Mouse (Mus musculus) heart, embryonic 13.5 days (tissue): ENCODE results near the gene Nkx2-5. TPM values are rescaled to one million over a fixed set of nuclear protein-coding genes. Genes with fewer than 3 reads are reported as not detected.

Experiments
- ATAC-seq: fragments of 200-750 bp; cut with Nextera tagmentation; 2 replicates; pipeline ENCODE4 v1.8.0; 2017; ENCODE audit warnings: moderate TSS enrichment; ENCODE audit not compliant: insufficient number of reproducible peaks, low FRiP score, low TSS enrichment; ENCODE audit errors: extremely low read depth
- H3K27ac ChIP-seq: fragments of 300-500 bp; sonication (generic); replicated peaks from 2 replicates; pipeline ENCODE4 v1.5.1; 2015; ENCODE audit warnings: moderate library complexity, mild to moderate bottlenecking, inconsistent platforms
- H3K27me3 ChIP-seq: fragments of 300-500 bp; sonication (generic); replicated peaks from 2 replicates; pipeline ENCODE4 v1.6.1; 2015; ENCODE audit warnings: mild to moderate bottlenecking, inconsistent platforms
- H3K36me3 ChIP-seq: fragments of 300-500 bp; sonication (generic); 2 replicates; pipeline ENCODE4 v1.6.1; 2015; ENCODE audit warnings: mild to moderate bottlenecking, inconsistent platforms
- H3K4me1 ChIP-seq: fragments of 300-500 bp; sonication (generic); 2 replicates; pipeline ENCODE4 v1.6.1; 2015; ENCODE audit warnings: inconsistent platforms
- H3K4me2 ChIP-seq: fragments of 300-500 bp; sonication (generic); 2 replicates; pipeline ENCODE4 v1.6.1; 2015; ENCODE audit warnings: inconsistent platforms, mild to moderate bottlenecking, moderate library complexity
- H3K4me3 ChIP-seq: fragments of 300-500 bp; sonication (generic); 2 replicates; pipeline ENCODE4 v1.5.1; 2015; ENCODE audit warnings: moderate library complexity, mild to moderate bottlenecking, inconsistent platforms
- H3K9ac ChIP-seq: fragments of 300-500 bp; sonication (generic); 2 replicates; pipeline ENCODE4 v1.6.1; 2015; ENCODE audit warnings: inconsistent platforms, mild to moderate bottlenecking, moderate library complexity
- H3K9me3 ChIP-seq: fragments of 300-500 bp; sonication (generic); 2 replicates; pipeline ENCODE4 v1.6.1; 2016; ENCODE audit warnings: inconsistent platforms
- WGBS: fragments of 180-500 bp; shearing (Covaris S2); methylation state at CpG from one replicate; pipeline ENCODE4 v1.1.7; 2015; ENCODE audit warnings: mixed read lengths; 5-methylcytosine and 5-hydroxymethylcytosine counted together
- polyA plus RNA-seq: library from polyadenylated mRNA; unstranded; fragments of >200 nt; fragmentation: Nextera tagmentation; extraction: Ambion mirVana; gene quantifications from 2 replicates; pipeline ENCODE4 v1.2.1, GENCODE M21; 2015

Nkx2-5 gene
- polyA plus RNA-seq: 136 and 142 TPM in 2 replicates

DNA sequence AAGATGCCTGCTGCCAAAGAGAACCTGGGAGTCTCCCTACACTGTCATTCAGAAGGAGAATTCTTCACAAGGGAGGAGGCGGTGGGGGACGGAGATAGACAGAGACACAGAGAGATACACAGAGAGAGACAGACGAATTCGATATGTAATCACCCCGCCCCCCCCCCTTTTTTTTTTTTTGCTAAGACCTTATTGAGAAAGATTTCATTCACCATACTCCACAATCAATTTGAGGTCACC, at the start of gene Nkx2-5:
Gene Nkx2-5, minus strand, starts transcription at position 101 of the 240 bp plus-strand sequence.
- Histone ChIP-seq H3K36me3 (no peaks in the 10 kb centered on the region), H3K27me3 (peaks cover 82% of the 10 kb centered on the region), H3K4me3 (peak within 1 kb of the TSS; percentile 80), H3K9ac (peak within 1 kb of the TSS; percentile 100), H3K9me3 (no peaks in the 10 kb centered on the region), H3K4me1 (peaks cover 10% of the 10 kb centered on the region), H3K27ac (peak within 1 kb of the TSS; percentile 94), H3K4me2 (peak within 1 kb of the TSS; percentile 83)
- ATAC-seq: no peak
- WGBS: 0% methylated on average over 4 of the region's 5 CpGs

DNA sequence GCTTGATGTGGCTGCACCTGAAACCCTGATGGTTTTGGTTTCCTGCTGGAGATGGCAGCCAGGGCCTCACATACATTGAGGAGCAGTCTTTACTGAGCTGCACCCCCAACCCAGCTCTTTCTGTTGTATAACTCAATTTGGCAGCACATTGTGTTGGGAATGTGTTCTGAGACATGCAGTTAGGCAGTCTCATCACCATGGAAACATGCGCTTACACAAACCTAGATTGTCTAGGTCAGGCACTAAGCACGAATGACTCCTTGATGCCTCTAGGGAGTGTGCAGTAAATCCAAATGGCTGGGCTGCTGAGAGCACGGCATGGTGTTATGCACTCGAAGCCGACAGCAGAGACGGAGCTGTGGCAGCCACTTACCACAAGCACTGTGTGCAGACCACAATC, 49.5 kb upstream of the Nkx2-5 start:
- Histone ChIP-seq H3K4me1 (peaks cover 55% of the 10 kb centered on the region), H3K27me3 (no peaks in the 10 kb centered on the region), H3K36me3 (no peaks in the 10 kb centered on the region), H3K4me3 (no peak overlapping the region), H3K9me3 (no peaks in the 10 kb centered on the region; the same call in 1 of the 2 replicates), H3K9ac (no peak overlapping the region), H3K27ac (peak overlapping the region; percentile 96), H3K4me2 (no peak overlapping the region)
- WGBS: 70% methylated on average over 6 of the region's 6 CpGs
- ATAC-seq: no peak

DNA sequence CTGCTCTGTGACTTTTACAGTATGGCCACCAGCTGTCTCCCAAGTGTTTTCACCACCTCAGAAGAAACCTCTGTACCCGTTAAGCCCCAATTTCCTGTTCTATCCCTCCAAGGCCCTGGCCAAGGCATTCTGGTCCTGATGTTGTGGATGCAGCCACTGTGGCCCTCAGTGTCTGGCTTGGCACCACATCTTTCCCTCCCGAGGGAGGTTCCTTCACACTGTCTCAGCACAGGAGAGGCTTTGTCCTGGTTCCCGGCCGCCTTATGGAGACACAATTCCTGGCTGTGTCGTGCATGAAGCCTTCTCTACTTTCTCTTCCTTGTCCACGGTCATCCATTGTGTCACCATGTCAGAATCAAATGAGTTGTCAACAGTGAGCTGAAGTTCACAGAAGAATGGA, 48.7 kb upstream of the Nkx2-5 start:
- 31% methylated on average over 6 of the region's 6 CpGs for WGBS
- Histone ChIP-seq H3K27ac (peak overlapping the region; percentile 96), H3K9ac (peak overlapping the region; percentile 47)

DNA sequence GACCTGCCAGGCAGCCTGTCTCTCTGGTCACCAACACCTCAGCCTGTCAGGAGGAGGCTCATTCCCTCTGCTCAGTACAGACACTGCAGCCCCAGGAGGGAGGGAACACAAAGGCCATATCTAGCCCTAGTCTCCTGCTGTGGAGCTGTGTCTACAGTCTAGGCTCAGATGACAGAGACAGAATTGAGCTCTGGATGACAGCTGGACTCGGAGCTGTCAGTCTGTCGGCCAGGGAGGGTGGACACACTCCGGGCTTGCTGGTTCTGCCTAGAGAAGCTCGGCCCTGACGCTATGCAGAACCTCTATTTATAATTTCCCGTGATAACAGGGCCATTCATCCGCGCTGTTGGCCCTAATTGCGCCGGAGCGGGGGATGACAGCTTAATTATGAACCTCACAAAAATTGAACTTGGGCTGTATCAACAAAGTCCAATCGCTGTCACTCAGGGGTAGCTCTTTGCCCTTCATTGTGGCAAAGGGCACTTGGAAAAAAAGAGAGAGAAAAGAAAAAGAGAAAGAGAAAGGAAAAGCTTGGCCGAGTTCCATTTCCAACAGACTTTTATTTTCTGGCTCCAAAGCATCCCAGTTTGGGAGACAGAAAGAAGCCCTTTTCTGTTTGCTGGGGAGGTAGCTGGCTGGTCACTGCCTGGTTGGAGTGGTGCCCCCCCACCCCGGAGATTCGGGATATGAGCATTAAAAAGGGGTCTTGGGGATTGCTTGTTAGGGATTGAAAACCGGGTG, 48.0 kb upstream of the Nkx2-5 start:
- Histone ChIP-seq H3K27me3 (no peaks in the 10 kb centered on the region), H3K36me3 (no peaks in the 10 kb centered on the region), H3K4me2 (peak overlapping the region; percentile 61), H3K27ac (peak overlapping the region; percentile 96), H3K9me3 (no peaks in the 10 kb centered on the region; the same call in 1 of the 2 replicates), H3K4me3 (peak overlapping the region; percentile 35), H3K9ac (peak overlapping the region; percentile 47), H3K4me1 (peaks cover 64% of the 10 kb centered on the region)
- peak; percentile 84 for ATAC-seq
- WGBS: 18% methylated on average over 16 of the region's 16 CpGs

More for the DNA sequence above, 48.7 kb upstream of the Nkx2-5 start:
- peak overlapping the region; percentile 61 for H3K4me2 ChIP-seq
- H3K4me1 ChIP-seq: peaks cover 58% of the 10 kb centered on the region
- ATAC-seq: no peak
- no peaks in the 10 kb centered on the region; the same call in 1 of the 2 replicates for H3K9me3 ChIP-seq
- no peaks in the 10 kb centered on the region for H3K36me3 ChIP-seq
- H3K27me3 ChIP-seq: no peaks in the 10 kb centered on the region
- H3K4me3 ChIP-seq: 0 out of 2 replicates have a peak overlapping the region, but pooled peaks have one; percentile 35

DNA sequence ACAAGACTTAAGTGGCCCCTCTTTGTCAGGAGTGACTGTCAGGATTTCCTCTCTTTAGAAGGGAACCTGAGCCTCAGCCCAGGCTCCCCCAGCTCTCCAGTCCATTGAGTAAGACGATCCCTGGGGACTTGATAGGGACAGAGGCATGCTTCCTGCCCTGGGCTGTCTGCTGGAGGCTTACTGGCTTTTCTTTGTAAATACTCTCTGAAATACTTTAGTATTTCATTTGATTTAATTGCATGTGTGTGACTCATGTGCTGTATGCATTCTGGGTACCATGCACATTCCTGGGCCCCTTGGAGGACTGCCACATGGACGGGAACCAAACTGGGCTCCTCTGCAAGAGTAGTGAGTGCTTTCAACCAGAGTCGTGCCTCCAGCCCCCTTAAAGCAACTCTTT, 43.1 kb upstream of the Nkx2-5 start:
- H3K36me3 ChIP-seq: no peaks in the 10 kb centered on the region
- peak overlapping the region; percentile 59; the same call in 1 of the 2 replicates for H3K9ac ChIP-seq
- no peak overlapping the region for H3K4me2 ChIP-seq
- 9% methylated on average over 3 of the region's 3 CpGs for WGBS
- H3K4me1 ChIP-seq: peaks cover 76% of the 10 kb centered on the region
- ATAC-seq: no peak
- H3K27me3 ChIP-seq: no peaks in the 10 kb centered on the region
- peak overlapping the region; percentile 75 for H3K27ac ChIP-seq
- H3K9me3 ChIP-seq: no peaks in the 10 kb centered on the region
- no peak overlapping the region for H3K4me3 ChIP-seq

DNA sequence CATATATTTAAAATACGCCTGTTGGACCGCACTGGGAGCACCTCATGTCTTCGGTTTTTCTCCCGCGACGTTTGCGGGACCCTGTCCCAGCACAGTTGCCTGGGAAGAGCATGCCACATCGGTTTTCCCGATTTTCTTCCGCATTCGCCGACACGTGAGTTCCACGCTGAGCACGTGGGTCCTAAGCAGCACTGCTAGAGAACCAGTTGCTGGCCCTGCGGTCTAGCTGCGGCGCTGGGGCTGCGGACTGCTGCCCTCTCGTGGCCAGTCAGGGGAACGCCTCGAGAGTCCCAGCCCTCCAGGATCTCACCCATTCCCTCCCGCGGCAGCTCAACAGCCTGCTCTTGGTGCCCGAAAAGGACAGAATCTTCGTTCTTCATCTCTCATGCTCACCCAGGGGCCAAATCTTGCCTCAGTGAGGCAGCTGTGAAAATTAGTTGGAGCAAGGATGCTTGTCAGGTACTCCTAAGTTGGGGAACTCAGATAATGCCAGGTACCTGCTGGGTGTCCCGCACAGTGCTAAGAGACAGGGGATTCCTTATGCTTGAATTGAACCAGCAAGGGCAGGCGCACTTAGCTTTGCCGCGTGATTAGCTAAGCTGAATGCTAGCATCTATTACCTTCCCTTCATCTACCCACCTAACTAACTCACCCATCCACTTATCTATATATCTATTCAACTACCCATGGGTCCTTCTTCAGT, 41.4 kb upstream of the Nkx2-5 start:
- Histone ChIP-seq H3K4me3 (peak overlapping the region; percentile 55), H3K9ac (peak overlapping the region; percentile 74), H3K4me1 (peaks cover 65% of the 10 kb centered on the region), H3K36me3 (peaks cover under 1% of the 10 kb centered on the region; the same call in 1 of the 2 replicates), H3K4me2 (peak overlapping the region; percentile 74), H3K9me3 (no peaks in the 10 kb centered on the region), H3K27me3 (no peaks in the 10 kb centered on the region), H3K27ac (peak overlapping the region; percentile 93)
- ATAC-seq: peak; percentile 64
- 7% methylated on average over 30 of the region's 30 CpGs for WGBS

DNA sequence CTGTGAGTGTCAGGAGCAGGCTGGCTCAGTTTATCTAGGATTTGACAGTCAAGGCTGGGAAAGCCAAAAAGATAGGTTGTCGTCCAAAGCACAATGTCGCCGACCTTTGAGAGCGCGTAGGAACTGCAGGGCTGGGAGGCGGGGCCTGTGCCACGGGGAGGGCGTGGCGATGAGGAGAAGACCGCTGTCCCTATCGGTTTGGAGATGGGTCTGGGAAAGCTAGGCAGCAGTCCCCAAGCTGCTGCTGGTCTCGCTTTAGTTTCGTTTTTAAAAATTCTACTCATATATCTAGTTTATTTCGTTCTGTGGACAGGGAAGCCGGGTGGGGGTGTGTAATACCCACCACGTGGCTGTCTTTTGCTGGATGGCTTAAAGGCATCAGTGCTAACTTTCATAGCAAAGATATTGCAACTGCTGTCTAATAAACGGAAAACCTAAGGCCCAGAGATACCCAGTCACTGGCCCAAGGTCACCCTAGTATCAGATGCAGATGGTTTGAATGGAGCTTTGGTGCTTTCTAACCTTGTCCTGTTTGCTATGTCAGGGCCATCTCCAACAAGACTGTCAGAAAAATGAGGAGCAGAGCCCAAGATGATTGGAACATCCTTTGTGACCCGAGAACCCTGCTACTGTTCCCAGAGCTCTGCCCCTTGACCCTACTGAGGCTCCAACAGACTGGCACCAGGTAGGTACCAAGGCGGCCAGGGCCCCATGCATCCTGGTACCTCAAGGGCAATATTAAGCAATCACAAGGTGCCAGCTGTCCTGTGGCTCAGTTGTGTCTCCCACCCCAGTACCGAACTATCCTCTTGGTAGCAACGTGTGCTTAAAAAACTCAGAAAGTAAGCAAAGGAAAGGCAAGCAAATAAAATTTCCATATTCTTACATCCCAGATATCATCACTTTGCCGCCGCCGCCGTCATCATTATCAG, 40.5 kb upstream of the Nkx2-5 start:
- Histone ChIP-seq H3K9ac (peak overlapping the region; percentile 74), H3K36me3 (peaks cover 8% of the 10 kb centered on the region), H3K27me3 (no peaks in the 10 kb centered on the region), H3K27ac (peak overlapping the region; percentile 93), H3K4me1 (peaks cover 60% of the 10 kb centered on the region), H3K4me2 (peak overlapping the region; percentile 74), H3K9me3 (0 out of 2 replicates have a peak, but pooled peaks cover 6% of the 10 kb centered on the region), H3K4me3 (peak overlapping the region; percentile 55)
- 15% methylated on average over 25 of the region's 25 CpGs for WGBS
- ATAC-seq: peak; percentile 59; the same call in 1 of the 2 replicates

DNA sequence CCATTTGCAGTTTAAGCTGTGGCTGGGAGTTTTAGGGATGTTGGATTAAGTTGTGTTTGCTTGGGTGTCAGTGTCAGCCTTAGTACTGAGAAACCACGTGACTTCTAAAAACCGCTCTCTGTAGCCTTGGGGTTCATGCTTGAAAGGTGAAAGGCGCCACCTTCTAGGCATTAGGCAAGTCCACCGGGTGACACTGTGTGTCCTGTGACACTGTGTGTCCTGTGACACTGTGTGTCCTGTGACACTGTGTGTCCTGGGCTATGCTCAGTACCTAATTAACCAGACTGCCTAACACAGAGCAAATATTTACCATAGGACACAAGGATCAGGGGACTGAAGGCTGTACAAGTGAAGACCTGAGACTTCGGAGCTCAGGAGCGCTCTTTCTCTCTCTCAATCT, 38.8 kb upstream of the Nkx2-5 start:
- 79% methylated on average over 6 of the region's 6 CpGs for WGBS
- H3K4me3 ChIP-seq: no peak overlapping the region
- ATAC-seq: no peak
- H3K9me3 ChIP-seq: 0 out of 2 replicates have a peak, but pooled peaks cover 8% of the 10 kb centered on the region
- peak overlapping the region; percentile 93 for H3K27ac ChIP-seq
- no peaks in the 10 kb centered on the region for H3K27me3 ChIP-seq
- peak overlapping the region; percentile 74 for H3K9ac ChIP-seq
- H3K4me2 ChIP-seq: peak overlapping the region; percentile 74; the same call in 1 of the 2 replicates
- H3K4me1 ChIP-seq: peaks cover 60% of the 10 kb centered on the region
- H3K36me3 ChIP-seq: peaks cover 8% of the 10 kb centered on the region

DNA sequence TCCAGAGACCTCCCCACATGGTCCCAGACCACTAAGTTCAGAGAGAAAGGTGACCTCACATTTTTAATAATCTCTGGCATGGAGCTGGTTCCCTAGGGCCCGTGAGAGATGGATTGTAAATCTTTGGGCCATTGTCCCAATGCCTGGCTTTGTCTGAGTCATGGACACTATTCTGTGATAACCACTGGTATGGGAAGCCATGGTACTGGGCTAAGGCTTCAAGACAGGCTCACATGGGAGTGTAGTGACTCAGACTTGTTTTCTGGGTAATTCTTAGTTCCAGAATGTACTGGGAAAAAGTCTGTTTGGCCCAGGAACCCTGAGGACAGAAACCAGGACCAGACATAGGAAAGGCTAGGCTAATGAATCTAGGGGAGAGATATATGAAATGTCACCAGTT, 37.9 kb upstream of the Nkx2-5 start:
- Histone ChIP-seq H3K4me1 (peaks cover 60% of the 10 kb centered on the region), H3K9me3 (0 out of 2 replicates have a peak, but pooled peaks cover 10% of the 10 kb centered on the region), H3K4me2 (no peak overlapping the region), H3K27me3 (no peaks in the 10 kb centered on the region), H3K9ac (no peak overlapping the region), H3K27ac (no peak overlapping the region), H3K36me3 (peaks cover 8% of the 10 kb centered on the region), H3K4me3 (no peak overlapping the region)
- WGBS: 62% methylated on average over 1 of the region's 1 CpGs
- ATAC-seq: no peak

DNA sequence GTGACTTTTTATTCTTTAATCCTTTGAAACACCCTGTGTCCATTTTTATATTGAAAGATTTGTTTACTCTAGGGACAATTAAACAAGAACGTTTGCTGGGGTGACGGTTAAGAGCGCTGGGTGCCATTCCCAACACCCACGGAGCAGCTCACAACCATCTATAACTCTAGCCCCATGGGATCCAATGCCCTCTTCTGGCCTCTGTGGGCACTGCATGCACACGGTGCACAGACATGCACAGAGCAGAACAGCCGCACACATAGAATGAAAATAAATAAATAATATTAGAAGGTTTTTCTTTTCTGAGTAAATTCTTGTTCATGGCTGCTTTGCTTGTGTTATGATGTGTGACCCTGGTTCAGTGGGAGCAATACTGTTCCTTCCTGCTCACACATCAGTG, 34.4 kb upstream of the Nkx2-5 start:
- H3K27me3 ChIP-seq: no peaks in the 10 kb centered on the region
- H3K9ac ChIP-seq: no peak overlapping the region
- H3K4me1 ChIP-seq: peaks cover 48% of the 10 kb centered on the region
- H3K4me2 ChIP-seq: no peak overlapping the region
- H3K36me3 ChIP-seq: peaks cover 8% of the 10 kb centered on the region
- H3K4me3 ChIP-seq: no peak overlapping the region
- H3K27ac ChIP-seq: peak overlapping the region; percentile 56
- H3K9me3 ChIP-seq: 0 out of 2 replicates have a peak, but pooled peaks cover 10% of the 10 kb centered on the region
- no peak for ATAC-seq
- WGBS: 86% methylated on average over 6 of the region's 6 CpGs

DNA sequence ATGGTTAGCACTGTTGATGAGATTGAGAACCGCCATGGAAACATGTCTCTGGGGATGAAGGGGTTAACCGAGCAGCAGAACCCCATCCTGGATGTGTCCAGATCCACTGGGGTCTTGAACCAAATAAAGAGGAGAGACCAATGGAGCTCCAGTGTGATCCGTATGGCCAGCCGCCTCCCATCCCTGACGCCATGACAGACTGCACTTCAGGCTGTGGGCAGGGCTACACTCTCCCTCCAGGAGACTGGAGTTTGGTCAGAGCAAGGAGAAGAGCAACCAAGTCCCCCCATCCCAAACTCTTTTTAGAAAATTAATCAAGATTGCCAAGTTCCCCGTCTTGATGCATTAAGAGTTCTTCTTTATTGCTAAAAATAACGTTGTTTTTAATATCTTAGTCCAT, 33.1 kb upstream of the Nkx2-5 start:
- peak overlapping the region; percentile 64 for H3K27ac ChIP-seq
- ATAC-seq: no peak
- 58% methylated on average over 7 of the region's 7 CpGs for WGBS
- peaks cover 48% of the 10 kb centered on the region for H3K4me1 ChIP-seq
- H3K9ac ChIP-seq: no peak overlapping the region
- no peak overlapping the region for H3K4me3 ChIP-seq
- H3K36me3 ChIP-seq: peaks cover 8% of the 10 kb centered on the region
- 0 out of 2 replicates have a peak overlapping the region, but pooled peaks have one; percentile 0 for H3K4me2 ChIP-seq
- no peaks in the 10 kb centered on the region for H3K27me3 ChIP-seq
- 0 out of 2 replicates have a peak, but pooled peaks cover 10% of the 10 kb centered on the region for H3K9me3 ChIP-seq
